Mouse (Mus musculus) kidney, adult 2 months (tissue): ENCODE data around the gene Rab3c.

Experiments used
- CTCF ChIP-seq: fragments of 200-500 bp; conservative IDR thresholded peaks from 2 replicates; pipeline ENCODE4 v1.5.1; 2011; ENCODE audit warnings: low read depth, mild to moderate bottlenecking, control low read depth, low read length, moderate library complexity, mixed read lengths; ENCODE audit not compliant: insufficient read depth, insufficient read length
- POLR2A ChIP-seq: fragments of 200-500 bp; IDR thresholded peaks from one replicate; pipeline ENCODE4 v1.6.1; 2011; ENCODE audit warnings: low read depth, low read length, control low read depth

GRCm38 (mm10) chr13:110127613-110128258 is 153.1 kb downstream of the Rab3c start:
- no peak for TF ChIP-seq POLR2A
- no peak for TF ChIP-seq CTCF
